Mouse (Mus musculus): ENCODE data around the gene Slc9a5.

- TF ChIP-seq MAFK (IDR thresholded peaks at IDR 0.05; ENCODE audit: insufficient replicate concordance, low read length) (no peak), JUND (conservative IDR thresholded peaks at IDR 0.05; ENCODE audit: low read depth, low read length) (no peak), JUN (IDR thresholded peaks at IDR 0.05; ENCODE audit: insufficient read depth, low read depth, low read length) (no peak), USF2 (conservative IDR thresholded peaks at IDR 0.05; ENCODE audit: low read depth, low read length) (no peak), ZNF384 (IDR thresholded peaks at IDR 0.05; ENCODE audit: low read depth, low read length) (no peak), POLR2A (IDR thresholded peaks at IDR 0.05; ENCODE audit: low read depth, low read length) (0 out of 2 replicates have a peak, but pooled peaks have one; percentile 18), CTCF (conservative IDR thresholded peaks at IDR 0.05 in 1 of 2, IDR thresholded peaks at IDR 0.05 in 1 of 2; ENCODE audit: low read depth in 2 of 2, low read length in 2 of 2) (no peak)
Observed at GRCm38 (mm10) chr8:105393089-105393787, 44.6 kb downstream of the Slc9a5 start.
